Mouse (Mus musculus) cerebellum, adult 9-11 months (tissue): ENCODE measurements at regions not wholly inside any gene's neighbourhood (a gene's known extent, or its start where the extent isn't known, plus 50 kb on each side); places are given as distances from the start of the nearest gene placed in this dataset.
"Not testable (repeated sequence)": the region's sequence is repeated elsewhere in the genome, so short reads cannot be mapped to it uniquely, and the experiment has no call there.

Experiments
- DNase-seq: peaks from one replicate; pipeline ENCODE4 v3.0.0; 2022

DNA sequence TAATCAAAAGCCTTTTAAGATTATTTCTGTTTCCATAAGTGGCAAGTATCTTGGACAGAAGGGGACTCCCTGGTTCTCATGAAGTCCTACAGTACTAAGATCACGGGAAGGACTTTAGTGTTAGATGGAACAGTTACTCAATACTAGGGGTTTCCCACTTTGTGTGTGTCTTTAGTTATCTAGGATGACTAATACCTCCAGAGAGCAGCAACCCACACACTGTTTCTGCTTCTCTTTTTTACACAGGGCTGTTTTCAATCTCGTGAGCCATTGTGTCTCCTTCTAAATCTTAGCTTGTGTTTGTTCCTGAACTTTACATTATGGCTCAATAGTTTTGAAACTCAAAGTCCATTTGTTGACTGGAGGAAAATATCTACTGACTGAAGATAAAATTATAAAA lies 496.5 kb upstream of the Impg1 start:
- DNase-seq, result no peak

DNA sequence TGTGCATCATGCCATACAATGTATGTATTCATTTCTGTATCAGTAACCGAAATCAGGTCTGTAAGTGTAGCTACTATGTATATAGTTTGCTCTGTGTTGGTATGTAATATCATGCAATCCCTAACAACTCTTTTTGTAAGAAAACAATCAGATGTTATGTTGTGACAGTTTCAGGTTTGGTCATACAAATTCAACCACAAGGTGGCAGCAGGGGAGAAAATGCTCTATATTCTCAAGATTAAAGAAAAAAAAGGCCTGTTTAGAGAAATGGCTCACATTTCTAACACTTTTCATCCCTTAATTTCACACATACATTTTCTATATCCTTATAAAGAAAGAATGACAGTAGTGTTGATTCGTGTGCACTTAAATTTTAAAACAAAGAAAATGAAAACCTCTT lies 477.7 kb upstream of the Impg1 start:
- DNase-seq, result no peak

DNA sequence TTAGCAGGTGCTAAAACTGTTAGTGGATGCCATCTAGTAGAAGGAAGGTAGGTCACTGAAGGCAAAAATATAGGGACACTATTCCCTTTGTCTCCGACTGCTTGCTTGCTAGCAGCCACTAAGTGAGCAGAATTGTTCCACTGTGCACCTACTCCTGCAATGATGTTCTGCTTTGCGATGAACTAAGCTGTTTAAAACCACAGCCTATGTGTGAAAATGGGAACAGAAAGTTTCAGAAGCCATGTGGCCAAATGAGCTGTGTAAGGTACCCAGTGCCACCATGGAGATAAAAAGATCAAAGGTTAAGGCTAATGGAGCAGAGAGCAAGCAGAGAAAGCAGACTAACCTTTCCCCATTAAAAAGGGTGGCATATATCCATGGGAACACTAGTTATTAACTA lies 476.1 kb upstream of the Impg1 start:
- no peak for DNase-seq

DNA sequence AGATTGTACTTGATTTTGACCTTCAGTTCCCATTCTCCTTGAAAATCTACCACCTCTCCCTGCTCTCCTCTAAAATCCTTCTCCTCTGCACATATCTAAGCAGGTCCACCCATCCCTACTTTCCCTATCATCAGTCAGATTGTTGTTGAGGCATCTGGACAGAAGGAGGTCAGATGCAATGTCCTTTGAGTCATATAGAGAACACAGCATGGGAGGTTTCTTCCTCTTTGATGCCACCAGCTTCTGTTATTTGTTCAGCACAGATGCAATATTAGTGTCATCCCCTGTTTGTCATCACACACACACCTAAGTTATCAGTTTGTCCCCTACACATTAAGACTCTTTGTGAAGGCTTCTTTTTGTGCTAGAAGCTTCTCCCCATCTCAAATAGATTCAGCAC lies 473.0 kb upstream of the Impg1 start:
- no peak for DNase-seq

DNA sequence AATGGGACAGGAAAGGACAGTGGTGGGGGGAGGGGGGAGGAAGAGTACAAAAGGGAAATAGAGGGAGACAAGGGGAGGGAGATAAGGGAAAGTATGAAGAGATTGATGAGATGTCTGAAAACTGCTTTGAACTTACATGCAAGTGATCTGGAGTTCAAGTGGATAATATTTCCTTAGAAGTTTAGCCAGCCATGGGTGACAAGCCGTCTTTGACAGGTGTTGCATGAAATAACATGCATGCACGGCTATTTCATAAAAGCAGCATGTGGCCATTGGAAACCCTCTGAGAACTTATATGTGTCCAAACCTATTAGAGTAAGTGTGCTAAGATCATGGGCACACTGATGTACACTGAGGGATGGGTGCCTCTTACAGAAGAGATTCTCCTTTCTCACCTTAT lies 465.3 kb upstream of the Impg1 start:
- DNase-seq, result no peak

DNA sequence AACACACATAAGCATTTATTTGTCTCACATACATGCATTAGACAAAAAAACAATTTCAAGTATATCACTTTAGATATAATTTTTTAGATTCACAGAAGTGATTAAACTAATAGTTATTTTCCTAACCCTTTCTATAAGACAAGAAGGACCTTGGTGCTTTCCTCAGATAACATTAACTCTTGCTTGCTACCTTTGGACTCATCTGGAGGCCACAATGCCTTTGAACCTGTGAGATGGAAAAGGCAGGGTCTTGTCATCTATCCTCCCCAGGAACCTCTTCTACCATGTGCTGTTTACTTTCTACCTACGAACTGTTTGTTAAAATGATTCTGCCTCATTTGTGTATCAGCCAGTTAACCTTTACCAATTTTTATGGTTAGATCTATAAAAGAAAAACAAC lies 455.0 kb upstream of the Impg1 start:
- no peak for DNase-seq

DNA sequence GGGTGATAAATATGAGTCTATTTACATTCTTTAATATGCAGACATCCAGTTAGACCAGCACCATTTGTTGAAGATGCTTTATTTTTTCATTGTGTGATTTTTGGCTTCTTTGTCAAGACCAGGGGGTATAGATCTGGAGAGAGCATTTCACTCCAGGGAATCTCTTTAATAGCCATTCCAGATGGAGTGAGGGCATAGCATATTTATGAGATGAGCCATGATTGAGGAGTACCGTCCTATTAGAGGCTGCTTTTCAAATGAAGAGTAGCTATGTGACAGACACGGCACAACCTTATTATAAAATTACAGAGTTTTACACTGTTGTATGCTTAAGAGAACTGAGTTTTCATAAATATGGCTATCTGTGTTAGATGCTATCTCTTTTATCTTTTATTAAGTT lies 448.6 kb upstream of the Impg1 start:
- DNase-seq, result no peak

DNA sequence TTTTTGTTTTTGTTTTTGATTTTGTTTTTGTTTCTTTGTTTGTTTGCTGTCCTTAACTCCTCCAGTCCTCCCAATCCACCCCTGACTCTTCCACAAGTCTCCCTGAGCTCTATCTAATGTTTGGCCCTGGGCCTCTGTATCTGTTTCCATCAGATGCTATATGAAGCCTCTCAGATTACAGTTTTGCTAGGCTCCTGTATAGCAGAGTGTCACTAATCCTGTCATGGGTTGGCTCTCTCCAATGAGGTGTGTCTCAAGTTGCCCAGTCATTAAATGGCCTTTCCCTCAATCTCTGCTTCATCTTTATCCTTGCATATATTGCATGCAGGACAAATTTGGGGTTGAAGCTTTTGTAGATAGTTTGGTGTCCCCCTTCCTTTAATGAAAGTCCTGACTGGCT lies 446.9 kb upstream of the Impg1 start:
- no peak for DNase-seq

DNA sequence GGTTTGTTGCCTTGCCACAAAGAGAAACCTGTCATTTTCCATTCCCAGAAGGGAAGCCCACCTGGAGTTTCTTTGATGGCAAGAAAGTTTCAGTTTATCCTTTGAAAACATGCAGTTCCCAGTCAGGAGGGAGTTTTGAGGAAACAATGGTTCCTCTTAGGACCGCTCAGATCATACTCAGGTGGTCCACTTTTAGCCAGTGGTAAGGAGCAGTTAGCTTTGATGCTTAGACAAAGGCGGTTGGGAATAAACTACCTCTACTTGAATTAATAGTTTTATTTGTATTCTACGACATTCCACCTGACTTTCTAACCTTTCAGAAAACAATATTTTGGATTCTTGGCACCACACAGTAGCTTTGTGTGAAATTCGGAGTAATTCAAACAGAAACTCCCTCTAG lies 401.5 kb upstream of the Impg1 start:
- no peak for DNase-seq

DNA sequence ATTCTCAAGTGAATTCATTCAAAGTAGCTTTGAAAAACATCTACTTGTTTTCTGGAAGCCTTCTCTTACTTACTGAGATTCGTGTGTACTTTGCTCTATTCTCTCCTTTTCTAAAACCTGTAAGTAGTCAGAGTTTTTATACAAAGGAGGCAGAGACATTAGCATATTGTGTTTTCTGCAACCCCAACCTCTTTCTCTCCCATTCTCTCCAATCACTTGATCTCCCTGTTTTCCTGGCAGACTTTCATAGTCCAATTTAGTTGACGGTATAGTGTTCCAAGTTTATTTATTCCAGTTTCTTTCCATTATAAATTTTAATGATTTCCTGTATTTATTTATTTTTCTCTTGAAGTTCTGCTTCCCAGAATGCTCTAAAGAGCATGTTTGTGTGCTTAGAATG lies 393.7 kb upstream of the Impg1 start:
- no peak for DNase-seq

DNA sequence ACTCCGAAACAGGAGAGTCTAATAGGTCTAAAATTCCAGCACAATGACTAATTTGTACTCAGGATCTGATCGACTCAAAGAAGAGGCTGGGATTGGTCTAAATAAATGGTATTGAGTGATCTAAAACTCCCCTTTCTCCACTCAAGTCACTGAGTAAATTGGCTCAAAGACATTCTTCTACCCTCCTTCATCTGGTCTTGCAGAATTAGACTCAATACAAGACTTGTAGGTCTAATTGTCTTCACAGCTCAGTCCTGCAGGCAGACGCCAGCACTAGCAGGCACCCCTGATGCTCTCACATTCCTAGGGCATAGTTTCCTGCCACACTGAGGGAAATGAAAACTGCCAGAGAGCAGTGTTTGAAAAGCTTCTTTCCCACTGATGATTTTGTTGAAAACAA lies 382.9 kb upstream of the Impg1 start:
- DNase-seq, result no peak

DNA sequence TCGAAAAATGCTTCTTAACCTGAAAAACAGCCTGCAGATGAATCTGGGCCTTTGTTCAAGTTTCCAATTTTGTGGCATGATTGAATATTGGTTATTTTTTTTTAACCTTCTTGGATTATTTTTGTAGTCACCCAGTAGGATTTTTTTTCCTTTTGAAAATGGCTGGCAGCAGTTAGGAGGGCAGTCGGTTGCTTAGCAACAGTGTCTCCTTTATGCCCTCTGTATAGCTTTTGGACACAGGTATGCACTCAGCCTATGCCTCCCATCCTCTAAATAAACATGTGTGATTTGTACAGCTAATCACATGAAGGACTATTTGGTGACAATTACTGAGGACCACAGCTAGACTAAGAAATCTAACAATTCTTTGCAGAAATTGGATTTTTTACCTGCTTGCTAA lies 367.5 kb upstream of the Impg1 start:
- DNase-seq, result no peak

DNA sequence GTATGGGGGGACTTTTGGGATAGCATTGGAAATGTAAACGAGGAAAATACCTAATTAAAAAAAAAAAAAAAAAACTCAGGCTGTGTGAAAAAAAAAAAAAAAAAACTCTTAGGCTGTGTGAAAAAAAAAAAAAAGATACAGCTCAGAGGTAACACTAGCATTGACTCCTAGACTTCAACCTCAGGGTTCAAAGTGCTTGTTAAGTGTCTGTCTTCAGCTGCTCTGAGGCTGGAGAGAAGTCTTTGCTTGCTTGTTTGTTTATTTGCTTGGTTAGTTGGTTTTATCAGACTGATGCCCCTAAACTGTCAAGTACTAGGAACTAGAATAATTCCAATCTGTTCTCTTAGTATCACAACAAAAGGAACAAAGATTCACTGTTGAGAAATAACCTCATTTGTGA lies 360.1 kb upstream of the Impg1 start:
- no peak for DNase-seq

DNA sequence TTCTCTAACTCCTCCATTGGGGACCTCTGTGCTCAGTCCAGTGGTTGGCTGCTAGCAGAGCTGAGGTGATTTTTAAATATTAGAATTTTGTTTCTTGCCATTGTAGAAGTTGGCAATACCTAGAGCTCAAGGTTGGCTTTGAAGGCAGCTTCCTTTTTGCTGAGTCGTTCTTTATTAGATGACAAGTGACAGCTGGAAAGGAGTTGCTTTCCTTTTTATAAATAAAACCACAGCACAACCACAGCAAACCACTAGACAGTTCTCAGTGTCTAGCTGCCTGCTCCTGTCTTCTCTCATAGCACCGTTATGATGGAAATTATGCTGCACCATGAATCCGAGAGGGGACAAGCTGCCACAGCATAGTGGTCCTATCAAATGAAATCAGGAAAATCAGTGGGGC lies 354.8 kb upstream of the Impg1 start:
- DNase-seq, result no peak

DNA sequence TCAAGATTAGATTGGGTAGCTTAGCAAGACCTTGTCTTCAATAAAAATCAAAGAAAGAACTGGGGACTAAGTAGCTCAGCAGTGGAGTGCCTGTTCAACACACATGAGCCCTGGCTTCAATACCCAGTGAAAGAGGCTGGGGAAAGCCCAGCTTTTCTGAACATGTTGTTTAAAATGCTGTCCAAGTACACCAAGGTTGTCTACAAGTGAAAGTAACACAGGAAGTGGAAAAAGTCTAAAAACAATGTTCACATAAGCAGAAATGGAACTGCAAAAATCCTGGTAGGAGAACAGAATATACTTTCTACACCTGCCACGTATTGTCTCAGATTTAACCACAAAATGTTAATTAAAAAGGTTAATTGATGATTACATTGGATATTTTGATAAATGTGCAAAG lies 353.8 kb upstream of the Impg1 start:
- no peak for DNase-seq

DNA sequence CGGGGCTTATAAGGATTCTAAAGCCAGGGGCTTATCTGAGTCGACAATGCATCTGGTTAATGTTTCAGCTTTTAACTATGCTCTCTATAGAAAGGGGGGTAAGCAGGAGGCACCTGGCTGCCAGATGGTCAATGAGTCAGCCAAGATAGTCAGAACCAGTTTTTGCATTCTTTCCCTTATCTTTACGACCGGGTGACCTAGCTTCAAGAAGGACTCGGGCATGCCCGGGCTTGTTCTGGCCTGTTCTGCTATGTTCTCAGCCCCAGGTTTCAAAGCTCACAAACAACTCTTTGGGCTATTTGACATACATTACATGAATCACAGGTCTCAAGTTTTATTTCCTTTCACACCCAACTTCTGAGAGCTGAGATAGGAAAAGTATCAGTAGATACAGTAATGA lies 348.6 kb upstream of the Impg1 start:
- not testable (repeated sequence) for DNase-seq

DNA sequence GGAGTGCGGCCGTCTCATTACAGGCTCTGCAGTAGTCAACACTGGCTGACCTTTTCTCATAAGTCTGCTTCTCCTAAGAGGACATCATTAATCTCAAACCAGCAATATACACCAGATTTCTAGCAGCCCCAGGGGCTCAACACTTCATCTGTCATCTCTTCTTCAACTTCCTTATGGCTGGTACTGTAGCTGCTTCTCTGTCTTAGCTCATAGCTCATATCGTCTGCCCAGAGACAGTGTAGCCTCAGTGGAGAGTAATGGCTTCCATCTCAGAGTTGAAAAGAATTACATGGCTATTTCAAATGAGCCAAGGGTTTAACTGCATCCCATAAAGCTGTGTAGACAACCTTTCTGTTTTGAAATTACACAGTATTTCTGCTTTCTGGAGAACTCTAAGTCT lies 326.2 kb upstream of the Impg1 start:
- DNase-seq, result no peak

DNA sequence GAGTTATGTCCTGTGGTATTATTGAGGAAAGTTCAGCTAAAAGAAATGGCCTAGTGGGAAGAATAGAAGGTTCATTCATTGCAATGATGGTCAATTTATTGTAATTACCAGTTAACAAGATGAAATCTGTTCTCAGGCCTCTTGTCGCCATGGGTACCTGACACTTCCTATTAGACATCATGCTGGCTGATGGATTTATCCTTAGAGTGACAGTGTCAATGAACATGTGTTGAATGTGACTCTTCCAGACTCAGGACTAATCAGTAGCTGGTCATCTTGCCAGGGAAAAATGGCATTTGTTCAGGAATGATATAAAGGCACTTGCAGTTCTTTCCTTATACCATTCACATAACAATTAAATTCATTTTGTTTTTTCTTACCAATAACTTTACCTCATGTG lies 309.3 kb upstream of the Impg1 start:
- no peak for DNase-seq

DNA sequence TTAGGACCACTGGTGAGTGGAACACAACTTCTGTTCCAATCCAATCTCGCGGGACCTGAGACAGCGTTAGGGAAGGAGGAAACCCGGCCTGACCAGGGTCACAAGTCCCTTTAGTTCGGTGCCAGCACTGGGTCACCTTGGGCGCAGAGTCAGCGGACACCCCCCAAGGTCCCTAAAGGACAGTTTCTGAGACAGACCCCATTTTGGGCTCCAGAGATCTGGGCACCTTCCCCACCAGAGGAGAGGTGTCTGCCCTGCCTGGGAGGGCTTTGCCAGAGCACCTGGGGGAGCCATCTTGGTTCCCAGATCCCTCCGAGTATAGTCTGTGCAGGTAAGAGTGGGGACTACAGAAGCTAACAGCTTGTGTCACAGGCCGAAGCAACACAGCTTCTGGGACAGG lies 270.5 kb upstream of the Impg1 start:
- not testable (repeated sequence) for DNase-seq

DNA sequence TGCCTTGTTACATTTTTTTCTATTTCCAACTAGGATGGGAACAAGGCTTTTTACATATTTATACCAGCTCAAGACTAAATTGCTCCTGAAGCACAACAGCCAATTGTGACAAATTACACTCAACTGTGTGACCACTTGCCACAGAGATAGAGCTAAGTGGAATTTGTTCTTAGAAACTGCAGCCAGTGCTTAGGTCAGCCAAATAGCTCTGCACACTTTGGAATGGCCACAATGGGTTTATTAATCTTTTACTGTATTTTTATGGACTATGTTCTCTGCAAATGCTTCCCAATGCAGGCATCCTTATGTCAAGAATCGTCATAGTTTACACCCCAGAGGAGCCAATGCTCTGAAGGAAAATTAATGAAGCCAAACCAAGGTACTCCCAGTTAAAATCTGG lies 267.7 kb upstream of the Impg1 start:
- no peak for DNase-seq

DNA sequence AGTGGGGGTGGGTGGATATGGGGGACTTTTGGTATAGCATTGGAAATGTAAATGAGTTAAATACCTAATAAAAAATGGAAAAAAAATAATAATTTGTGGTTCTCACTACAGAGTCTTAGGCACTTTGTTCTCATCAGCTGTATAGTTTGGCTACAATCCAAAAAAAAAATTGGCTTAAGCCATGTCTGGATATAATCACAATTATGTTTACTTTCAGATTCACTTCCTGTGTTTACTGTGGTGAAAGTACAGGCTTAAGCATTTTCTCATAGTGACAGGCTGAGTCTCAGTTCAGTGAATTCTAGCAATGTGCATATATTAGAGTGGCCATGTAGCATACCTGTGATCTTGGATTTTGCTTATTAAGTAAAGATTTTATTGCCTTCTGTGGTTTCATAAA lies 258.4 kb upstream of the Impg1 start:
- DNase-seq, result no peak

DNA sequence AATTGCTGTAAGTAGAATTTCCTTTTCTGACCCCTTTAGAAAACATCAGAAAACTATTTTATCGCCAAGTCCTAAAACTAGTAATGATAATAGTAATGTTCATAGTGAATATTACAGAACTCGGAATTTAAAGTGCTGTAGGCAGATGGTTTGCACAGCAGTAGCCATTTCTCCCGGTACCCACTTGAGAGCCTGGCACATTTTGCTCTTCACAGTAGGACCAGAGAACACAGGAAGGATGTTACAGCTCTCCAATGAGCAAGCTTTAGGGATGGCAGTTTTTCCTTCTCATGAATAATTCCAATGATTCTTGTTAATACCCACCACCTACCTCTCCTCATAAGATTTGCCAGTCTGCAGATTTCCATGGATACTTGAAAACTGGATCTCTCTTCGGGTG lies 253.2 kb upstream of the Impg1 start:
- no peak for DNase-seq

DNA sequence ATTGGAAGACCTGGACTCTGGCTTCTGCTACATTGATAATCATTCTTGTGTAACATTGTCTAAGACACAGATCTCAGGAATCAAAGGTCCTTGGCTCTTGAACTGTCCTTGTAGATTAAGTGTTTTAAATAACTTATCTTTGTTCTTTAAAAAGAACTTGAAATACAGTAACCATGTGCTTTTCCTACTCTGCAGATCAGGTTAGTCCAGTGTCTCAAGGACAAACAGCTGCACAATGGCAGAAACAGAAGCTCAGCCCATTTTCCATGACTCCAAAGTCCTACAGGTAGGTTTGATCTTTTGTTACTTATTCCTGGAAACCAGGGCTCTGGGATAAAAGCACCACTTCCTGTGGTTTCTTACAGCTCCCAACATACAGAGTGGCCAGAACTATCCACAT lies 244.5 kb upstream of the Impg1 start:
- DNase-seq, result no peak

DNA sequence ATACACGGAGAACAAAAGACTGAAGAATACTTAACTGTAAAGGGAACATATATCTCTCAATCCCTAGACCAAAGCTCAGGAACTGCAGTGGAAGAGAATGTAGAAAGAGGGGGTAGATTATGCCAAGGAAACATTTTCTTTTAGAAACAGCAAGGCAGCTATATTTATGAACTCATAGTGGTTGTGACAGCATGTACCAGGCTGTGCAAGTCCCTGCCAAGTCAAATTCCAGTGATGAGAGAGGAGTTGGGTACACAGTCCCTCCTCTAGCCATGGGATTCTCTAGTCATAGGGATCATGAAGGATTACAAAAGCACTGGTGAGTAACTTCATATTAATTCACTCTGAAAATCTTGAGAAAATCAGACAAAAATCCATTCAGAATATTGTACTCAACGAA lies 240.0 kb upstream of the Impg1 start:
- DNase-seq, result no peak

DNA sequence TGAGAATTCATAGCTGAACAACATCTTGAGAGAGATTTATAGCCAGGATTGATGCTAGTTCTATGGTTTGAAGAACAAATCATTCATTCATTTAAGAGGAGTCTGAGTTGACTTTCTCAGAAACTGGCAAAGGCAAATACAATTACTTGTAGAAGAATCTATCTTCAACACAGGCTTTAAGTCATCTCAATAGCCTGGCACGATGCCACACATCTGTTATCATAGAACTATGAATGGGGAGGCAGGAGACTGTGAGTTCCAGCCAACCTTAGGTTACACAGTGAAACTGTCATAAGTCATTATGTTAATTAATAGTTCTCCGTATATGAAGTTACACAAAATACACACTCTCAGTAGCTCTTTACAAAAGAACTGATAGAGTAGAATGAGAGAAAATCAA lies 231.9 kb upstream of the Impg1 start:
- DNase-seq, result no peak

DNA sequence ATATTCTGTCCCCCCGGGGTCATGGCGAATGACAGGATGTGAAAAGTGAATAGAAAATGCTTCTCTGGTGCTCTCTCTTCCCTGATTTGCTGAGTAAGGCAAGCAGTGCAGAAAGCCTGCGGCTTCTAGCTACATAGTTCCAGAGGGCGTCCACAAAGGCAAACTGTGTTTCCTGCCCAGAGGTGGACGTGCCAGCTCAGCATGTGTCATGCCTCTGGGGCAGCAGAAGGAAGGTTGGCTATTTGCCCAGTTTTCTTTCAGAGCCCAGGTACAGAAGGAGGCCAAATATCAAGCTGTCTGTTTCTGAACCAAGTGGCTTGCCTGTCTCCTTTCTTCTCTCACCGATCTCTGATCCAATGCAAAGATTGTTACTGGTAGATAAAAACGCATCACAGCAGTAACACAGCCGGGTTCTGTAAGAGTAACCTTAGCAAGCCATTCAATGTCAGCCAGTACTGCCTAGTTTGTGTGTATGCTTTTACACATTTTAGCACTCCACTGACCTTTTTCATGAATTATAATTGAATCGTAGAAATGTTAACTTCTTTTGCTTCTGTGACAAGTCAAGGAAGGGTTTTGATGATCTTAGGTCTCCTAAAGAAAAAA lies 223.3 kb upstream of the Impg1 start:
- DNase-seq, result peak; percentile 20
